Mouse (Mus musculus) neural tube, embryonic 11.5 days (tissue): ENCODE data around the gene Gm42417. TPM values are rescaled to one million over a fixed set of nuclear protein-coding genes. Genes with fewer than 3 reads are reported as not detected.
A peak's percentile ranks its signal among the peaks of the same experiment; 100 is the strongest.

Source experiments
- ATAC-seq: fragments of 200-750 bp; cut with Nextera tagmentation; 2 replicates; pipeline ENCODE4 v1.8.0; 2017; ENCODE audit warnings: moderate number of reproducible peaks, mild to moderate bottlenecking, moderate TSS enrichment, moderate library complexity; ENCODE audit not compliant: insufficient read depth, low FRiP score, low TSS enrichment
- DNase-seq: peaks from one replicate; pipeline ENCODE4 v3.0.0-alpha.2; 2015; ENCODE audit warnings: low spot score
- H3K27ac ChIP-seq: fragments of 300-500 bp; sonication (generic); 2 replicates; pipeline ENCODE4 v1.5.1; 2014; ENCODE audit warnings: low read depth, mild to moderate bottlenecking, low read length
- H3K27me3 ChIP-seq: fragments of 300-500 bp; sonication (generic); 2 replicates; pipeline ENCODE4 v1.6.1; 2014; ENCODE audit warnings: mild to moderate bottlenecking, low read length, mixed read lengths; ENCODE audit not compliant: control insufficient read depth, insufficient read depth
- H3K36me3 ChIP-seq: fragments of 300-500 bp; sonication (generic); 2 replicates; pipeline ENCODE4 v1.6.1; 2014; ENCODE audit warnings: mild to moderate bottlenecking, low read length, moderate library complexity, mixed read lengths; ENCODE audit not compliant: control insufficient read depth, insufficient read depth
- H3K4me1 ChIP-seq: fragments of 300-500 bp; sonication (generic); 2 replicates; pipeline ENCODE4 v1.6.1; 2014; ENCODE audit warnings: low read length, mixed read lengths; ENCODE audit not compliant: control insufficient read depth, insufficient read depth
- H3K4me2 ChIP-seq: fragments of 300-500 bp; sonication (generic); 2 replicates; pipeline ENCODE4 v1.6.1; 2014; ENCODE audit warnings: low read depth, mild to moderate bottlenecking, moderate library complexity
- H3K4me3 ChIP-seq: fragments of 300-500 bp; sonication (generic); 2 replicates; pipeline ENCODE4 v1.5.1; 2014; ENCODE audit warnings: low read depth, low read length
- H3K9ac ChIP-seq: fragments of 300-500 bp; sonication (generic); 2 replicates; pipeline ENCODE4 v1.6.1; 2014; ENCODE audit warnings: mild to moderate bottlenecking, low read length
- H3K9me3 ChIP-seq: fragments of 300-500 bp; sonication (generic); 2 replicates; pipeline ENCODE4 v1.6.1; 2016; ENCODE audit warnings: low read length; ENCODE audit not compliant: control insufficient read depth
- WGBS: fragments of 180-500 bp; shearing (Covaris S2); extraction: QIAGEN DNeasy Blood & Tissue Kit; methylation state at CpG from one replicate; pipeline ENCODE4 v1.1.7; 2014; 5-methylcytosine and 5-hydroxymethylcytosine counted together
- polyA plus RNA-seq: library from polyadenylated mRNA; unstranded; fragments of >200 nt; fragmentation: Nextera tagmentation; extraction: Ambion mirVana; gene quantifications from 2 replicates; pipeline ENCODE4 v1.2.1, GENCODE M21; 2014

The Gm42417 gene
- polyA plus RNA-seq, 1 experiment from 2014 or later, result 0.28 TPM

DNA sequence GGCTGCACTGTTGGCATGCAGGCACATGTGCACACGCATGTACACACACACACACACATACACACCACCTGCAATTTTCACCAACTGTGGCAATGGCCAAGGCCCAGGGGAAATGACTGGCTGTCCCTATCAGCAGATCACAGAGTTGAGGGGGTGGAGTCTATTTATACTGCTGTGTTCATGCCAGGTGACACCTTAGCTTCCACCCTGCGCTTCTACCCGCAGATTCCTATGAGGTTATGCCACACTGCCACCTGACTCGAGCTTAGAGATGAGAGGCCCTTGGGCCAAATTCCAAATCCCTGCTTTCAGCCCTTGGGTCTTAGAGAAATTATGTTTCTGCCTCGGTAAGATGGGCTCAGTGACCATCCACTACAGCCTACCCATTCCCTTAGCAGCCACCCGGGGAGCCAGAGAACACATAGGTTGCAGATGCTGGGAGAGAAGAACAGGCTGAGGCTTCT is 4.6 kb downstream of the Gm42417 start:
- 78% methylated on average over 6 of the region's 6 CpGs for WGBS
- H3K36me3 ChIP-seq, result no peaks in the 10 kb centered on the region
- DNase-seq, result no peak
- ATAC-seq, result no peak
- no peaks in the 10 kb centered on the region for H3K9me3 ChIP-seq
- no peak overlapping the region for H3K4me3 ChIP-seq
- H3K4me1 ChIP-seq, result no peaks in the 10 kb centered on the region
- no peaks in the 10 kb centered on the region for H3K27me3 ChIP-seq
- no peak overlapping the region for H3K4me2 ChIP-seq
- H3K9ac ChIP-seq, result no peak overlapping the region
- no peak overlapping the region for H3K27ac ChIP-seq

DNA sequence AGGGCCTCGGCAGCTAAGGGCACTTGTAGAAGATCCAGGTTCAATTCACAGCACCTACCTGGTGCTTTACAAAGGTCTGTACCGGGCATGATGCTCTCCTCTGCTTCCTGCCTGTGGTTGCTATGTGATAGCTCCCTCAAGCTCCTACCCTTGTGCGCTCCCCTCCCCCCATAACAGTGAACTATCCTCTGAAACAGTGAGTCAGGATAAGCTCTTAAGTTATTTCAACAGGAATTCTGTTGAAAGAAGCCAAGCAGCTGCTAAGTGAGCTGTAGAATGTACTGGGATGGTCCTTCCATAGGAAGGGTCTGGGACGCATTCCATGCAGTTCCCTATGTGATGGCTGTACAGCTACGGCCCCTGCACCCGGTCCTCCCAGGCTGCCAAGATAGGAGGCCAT is 5.7 kb downstream of the Gm42417 start:
- DNase-seq (no peak), ATAC-seq (no peak)
- Histone ChIP-seq H3K9me3 (no peaks in the 10 kb centered on the region), H3K4me3 (no peak overlapping the region), H3K4me1 (no peaks in the 10 kb centered on the region), H3K27ac (no peak overlapping the region), H3K4me2 (no peak overlapping the region), H3K27me3 (no peaks in the 10 kb centered on the region), H3K36me3 (no peaks in the 10 kb centered on the region), H3K9ac (no peak overlapping the region)
- 82% methylated on average over 6 of the region's 6 CpGs for WGBS

DNA sequence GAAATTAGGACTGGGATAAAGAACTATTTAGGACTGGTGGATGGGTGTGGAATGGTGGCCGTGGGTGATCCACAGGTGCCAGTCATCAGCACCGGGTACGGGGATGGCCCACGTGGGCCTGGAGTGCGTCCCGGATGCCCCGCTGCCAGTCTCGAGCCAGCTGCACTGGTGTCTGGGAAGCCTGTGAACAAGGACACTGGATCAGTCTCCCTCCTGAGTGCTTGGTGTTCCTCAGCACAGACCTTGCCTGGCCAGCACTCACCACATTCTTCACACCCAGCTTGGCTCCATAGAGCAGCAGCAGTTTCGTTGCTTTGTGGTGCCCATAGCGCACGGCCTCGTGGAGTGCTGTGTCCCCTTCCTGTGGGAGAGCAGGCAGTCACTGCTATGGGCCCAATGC is 7.8 kb downstream of the Gm42417 start:
- no peak overlapping the region for H3K27ac ChIP-seq
- no peaks in the 10 kb centered on the region for H3K36me3 ChIP-seq
- H3K9me3 ChIP-seq, result no peaks in the 10 kb centered on the region
- no peak overlapping the region for H3K4me3 ChIP-seq
- no peak overlapping the region for H3K9ac ChIP-seq
- H3K27me3 ChIP-seq, result no peaks in the 10 kb centered on the region
- no peak for DNase-seq
- 93% methylated on average over 12 of the region's 12 CpGs for WGBS
- no peak overlapping the region for H3K4me2 ChIP-seq
- no peak for ATAC-seq
- H3K4me1 ChIP-seq, result no peaks in the 10 kb centered on the region

DNA sequence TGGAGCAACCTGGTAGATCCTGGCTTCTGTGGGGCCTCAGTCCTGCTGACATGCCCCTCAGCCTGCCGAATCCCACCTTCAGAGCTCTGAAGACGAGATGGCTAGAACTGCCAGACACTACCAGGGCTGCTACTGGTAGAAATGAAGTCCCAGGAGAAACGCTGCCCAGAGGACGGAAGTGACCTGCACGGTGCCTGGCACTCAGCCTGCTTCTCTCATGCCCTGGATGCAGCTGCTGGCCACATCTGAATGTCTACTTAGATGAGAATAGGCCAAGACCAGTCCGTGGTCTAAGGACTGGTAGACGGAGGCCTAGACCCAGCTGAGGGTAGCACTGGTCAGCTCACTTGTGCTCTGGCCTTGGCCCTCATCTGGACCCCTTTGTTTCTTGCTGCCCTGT is 8.3 kb downstream of the Gm42417 start:
- no peak overlapping the region for H3K27ac ChIP-seq
- H3K9ac ChIP-seq, result no peak overlapping the region
- DNase-seq (no peak), ATAC-seq (no peak)
- 90% methylated on average over 7 of the region's 7 CpGs for WGBS
- no peaks in the 10 kb centered on the region for H3K36me3 ChIP-seq
- no peaks in the 10 kb centered on the region for H3K4me1 ChIP-seq
- no peak overlapping the region for H3K4me2 ChIP-seq
- no peak overlapping the region for H3K4me3 ChIP-seq
- H3K27me3 ChIP-seq, result no peaks in the 10 kb centered on the region
- no peaks in the 10 kb centered on the region for H3K9me3 ChIP-seq

DNA sequence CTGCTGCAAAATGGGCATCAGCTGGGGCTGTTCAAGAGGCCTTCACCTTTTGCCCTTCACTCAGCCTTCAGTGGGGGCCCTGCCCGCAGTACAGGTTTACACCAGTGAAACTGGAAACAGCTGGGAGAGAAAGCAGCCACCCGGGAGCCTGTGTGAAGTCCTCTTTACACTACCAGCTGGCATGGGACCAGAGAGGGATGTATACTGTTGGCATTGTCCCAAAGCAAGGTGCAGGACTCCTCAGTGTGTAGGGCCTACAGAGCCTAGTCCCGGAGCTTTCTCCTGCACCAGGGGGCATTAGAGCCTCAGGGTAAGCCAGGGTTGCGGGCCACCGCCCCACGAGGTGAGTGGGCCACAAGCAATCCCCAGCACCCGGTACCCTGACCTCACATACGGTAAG is 8.7 kb downstream of the Gm42417 start:
- no peaks in the 10 kb centered on the region for H3K27me3 ChIP-seq
- H3K4me3 ChIP-seq, result no peak overlapping the region
- no peak overlapping the region for H3K4me2 ChIP-seq
- no peak overlapping the region for H3K9ac ChIP-seq
- no peak overlapping the region for H3K27ac ChIP-seq
- DNase-seq, result no peak
- H3K4me1 ChIP-seq, result no peaks in the 10 kb centered on the region
- no peaks in the 10 kb centered on the region for H3K36me3 ChIP-seq
- H3K9me3 ChIP-seq, result no peaks in the 10 kb centered on the region
- 89% methylated on average over 8 of the region's 8 CpGs for WGBS
- no peak for ATAC-seq

DNA sequence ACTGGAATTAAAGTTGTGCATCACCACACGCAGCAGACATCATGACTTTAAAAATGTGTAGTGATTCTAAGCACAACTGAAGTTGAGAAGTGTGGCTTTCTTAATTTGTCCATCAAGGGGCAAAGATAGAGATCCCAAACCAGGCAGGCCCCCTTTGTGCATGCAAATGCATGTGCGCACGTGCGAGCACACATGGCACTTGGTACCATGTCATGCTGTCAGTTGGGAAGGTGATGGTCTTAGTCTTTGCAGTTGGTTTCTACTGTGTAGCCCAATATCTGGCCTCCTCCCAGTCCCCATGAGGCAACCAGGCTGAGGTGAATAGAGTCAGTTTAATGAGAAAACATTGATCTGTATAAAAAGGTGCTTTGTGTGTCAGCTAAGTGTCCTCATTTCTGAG is 9.4 kb downstream of the Gm42417 start:
- 93% methylated on average over 4 of the region's 4 CpGs for WGBS
- no peak overlapping the region for H3K4me3 ChIP-seq
- no peaks in the 10 kb centered on the region for H3K9me3 ChIP-seq
- no peaks in the 10 kb centered on the region for H3K27me3 ChIP-seq
- no peak overlapping the region for H3K9ac ChIP-seq
- H3K4me1 ChIP-seq, result no peaks in the 10 kb centered on the region
- no peak overlapping the region for H3K4me2 ChIP-seq
- H3K36me3 ChIP-seq, result no peaks in the 10 kb centered on the region
- ATAC-seq (no peak), DNase-seq (no peak)
- no peak overlapping the region for H3K27ac ChIP-seq

DNA sequence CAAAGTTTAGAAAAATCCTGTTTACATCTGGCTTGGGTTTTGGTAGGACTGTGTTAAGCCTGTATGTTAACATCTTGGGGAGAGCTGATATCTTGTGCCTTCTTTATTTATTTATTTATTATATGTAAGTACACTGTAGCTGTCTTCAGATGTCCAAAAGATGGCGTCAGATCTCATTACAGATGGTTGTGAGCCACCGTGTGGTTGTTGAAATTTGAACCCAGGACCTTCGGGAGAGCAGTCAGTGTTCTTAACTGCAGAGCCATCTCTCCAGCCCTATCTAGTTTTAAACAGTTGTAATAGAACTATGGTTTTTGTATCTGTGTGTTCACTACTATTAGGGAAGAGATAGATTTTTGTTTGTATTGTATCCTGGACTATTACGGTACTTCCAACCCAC is 10.0 kb downstream of the Gm42417 start:
- H3K27ac ChIP-seq, result no peak overlapping the region
- no peaks in the 10 kb centered on the region for H3K36me3 ChIP-seq
- no peak overlapping the region for H3K9ac ChIP-seq
- DNase-seq (no peak), ATAC-seq (no peak)
- 91% methylated on average over 4 of the region's 4 CpGs for WGBS
- no peaks in the 10 kb centered on the region for H3K9me3 ChIP-seq
- no peak overlapping the region for H3K4me2 ChIP-seq
- no peak overlapping the region for H3K4me3 ChIP-seq
- no peaks in the 10 kb centered on the region for H3K4me1 ChIP-seq
- H3K27me3 ChIP-seq, result no peaks in the 10 kb centered on the region

DNA sequence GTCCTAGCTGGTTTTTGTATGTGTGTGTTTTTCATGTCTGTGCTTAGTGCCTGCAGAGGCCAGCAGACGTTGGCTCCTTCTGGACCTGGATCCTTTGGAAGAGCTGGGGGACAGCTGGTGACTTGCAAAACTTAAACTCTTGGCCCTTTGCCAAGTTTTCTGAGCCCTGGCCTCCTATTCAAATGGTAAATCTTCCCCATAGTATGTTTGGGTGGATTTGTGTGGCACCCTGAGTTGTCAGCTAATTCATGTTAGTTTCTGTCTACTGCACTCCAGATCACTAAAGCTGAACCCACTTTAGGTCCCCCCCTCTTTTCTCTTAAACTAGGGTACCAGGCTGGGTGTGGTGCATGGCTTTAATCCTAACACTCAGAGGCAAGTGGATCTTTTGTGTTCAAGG is 10.9 kb downstream of the Gm42417 start:
- Histone ChIP-seq H3K4me1 (no peaks in the 10 kb centered on the region), H3K27ac (0 out of 2 replicates have a peak overlapping the region, but pooled peaks have one; percentile 46), H3K9ac (no peak overlapping the region), H3K27me3 (no peaks in the 10 kb centered on the region), H3K4me3 (no peak overlapping the region), H3K36me3 (no peaks in the 10 kb centered on the region; the same call in 1 of the 2 replicates), H3K4me2 (no peak overlapping the region), H3K9me3 (no peaks in the 10 kb centered on the region)
- WGBS, result 53% methylated on average over 1 of the region's 1 CpGs
- ATAC-seq (peak; percentile 51; the same call in 1 of the 2 replicates), DNase-seq (no peak)

DNA sequence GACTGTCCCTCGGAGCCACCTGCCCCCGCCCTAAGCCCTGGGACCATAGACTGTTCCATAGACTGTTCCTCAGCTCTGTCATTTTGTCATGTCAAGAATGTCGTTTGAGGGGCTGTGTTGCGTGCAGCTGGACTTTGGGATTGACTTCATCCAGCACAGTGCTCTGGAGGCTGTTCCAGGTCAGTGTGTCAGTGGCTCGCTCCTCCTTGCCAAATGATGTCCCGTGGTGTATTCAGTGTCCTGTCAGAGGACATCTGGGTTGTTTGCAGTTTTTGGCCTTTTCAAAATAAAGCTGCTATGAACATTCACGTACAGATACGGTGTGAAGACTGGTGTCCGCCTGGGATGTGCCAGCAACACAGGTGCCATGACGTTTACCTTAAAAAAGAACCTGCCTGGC is 12.3 kb downstream of the Gm42417 start:
- Histone ChIP-seq H3K27me3 (no peaks in the 10 kb centered on the region), H3K9ac (no peak overlapping the region), H3K4me2 (no peak overlapping the region), H3K4me1 (no peaks in the 10 kb centered on the region), H3K36me3 (peaks cover 2% of the 10 kb centered on the region; the same call in 1 of the 2 replicates), H3K4me3 (no peak overlapping the region), H3K9me3 (no peaks in the 10 kb centered on the region), H3K27ac (no peak overlapping the region)
- 94% methylated on average over 10 of the region's 10 CpGs for WGBS
- ATAC-seq (no peak), DNase-seq (no peak)
